Mouse (Mus musculus) liver, embryonic 11.5 days (tissue): Measurements from ENCODE around the gene Nlrc3. TPM values are rescaled to one million over a fixed set of nuclear protein-coding genes. Genes with fewer than 3 reads are reported as not detected.
"Not testable (repeated sequence)": the region's sequence is repeated elsewhere in the genome, so short reads cannot be mapped to it uniquely, and the experiment has no call there.

Experiments
- ATAC-seq: fragments of 200-750 bp; cut with Nextera tagmentation; replicated peaks from 2 replicates; pipeline ENCODE4 v1.8.0; 2017; ENCODE audit warnings: moderate number of reproducible peaks, mild to moderate bottlenecking, moderate TSS enrichment, moderate library complexity; ENCODE audit not compliant: low FRiP score
- DNase-seq: peaks from one replicate; pipeline ENCODE4 v3.0.0-alpha.2; 2017; ENCODE audit warnings: low spot score
- H3K27ac ChIP-seq: fragments of 300-500 bp; sonication (generic); 2 replicates; pipeline ENCODE4 v1.5.1; 2014; ENCODE audit warnings: mild to moderate bottlenecking, low read depth, low read length, control low read depth
- H3K27me3 ChIP-seq: fragments of 300-500 bp; sonication (generic); replicated peaks from 2 replicates; pipeline ENCODE4 v1.6.1; 2014; ENCODE audit warnings: low read length, mixed read lengths; ENCODE audit not compliant: control insufficient read depth, insufficient read depth
- H3K36me3 ChIP-seq: fragments of 300-500 bp; sonication (generic); 2 replicates; pipeline ENCODE4 v1.6.1; 2014; ENCODE audit warnings: mild to moderate bottlenecking, low read length, moderate library complexity, mixed read lengths; ENCODE audit not compliant: control insufficient read depth, insufficient read depth
- H3K4me1 ChIP-seq: fragments of 300-500 bp; sonication (generic); replicated peaks from 2 replicates; pipeline ENCODE4 v1.6.1; 2014; ENCODE audit warnings: low read length, mixed read lengths; ENCODE audit not compliant: control insufficient read depth, insufficient read depth
- H3K4me2 ChIP-seq: fragments of 300-500 bp; sonication (generic); 2 replicates; pipeline ENCODE4 v1.6.1; 2014; ENCODE audit warnings: mild to moderate bottlenecking, control low read depth, moderate library complexity
- H3K4me3 ChIP-seq: fragments of 300-500 bp; sonication (generic); 2 replicates; pipeline ENCODE4 v1.5.1; 2014; ENCODE audit warnings: low read depth, low read length, control low read depth
- H3K9ac ChIP-seq: fragments of 300-500 bp; sonication (generic); 2 replicates; pipeline ENCODE4 v1.6.1; 2014; ENCODE audit warnings: low read depth, low read length, control low read depth
- H3K9me3 ChIP-seq: fragments of 300-500 bp; sonication (generic); 2 replicates; pipeline ENCODE4 v1.6.1; 2016; ENCODE audit warnings: low read length, inconsistent platforms, mixed read lengths; ENCODE audit not compliant: control insufficient read depth
- WGBS: fragments of 180-500 bp; shearing (Covaris S2); extraction: QIAGEN DNeasy Blood & Tissue Kit; methylation state at CpG from one replicate; pipeline ENCODE4 v1.1.7; 2014; 5-methylcytosine and 5-hydroxymethylcytosine counted together
- polyA plus RNA-seq: library from polyadenylated mRNA; unstranded; fragments of >200 nt; fragmentation: Nextera tagmentation; extraction: Ambion mirVana; gene quantifications from 2 replicates; pipeline ENCODE4 v1.2.1, GENCODE M21; 2014

Gene Nlrc3
- polyA plus RNA-seq, 1 experiment from 2014 or later = 1.1 TPM

DNA sequence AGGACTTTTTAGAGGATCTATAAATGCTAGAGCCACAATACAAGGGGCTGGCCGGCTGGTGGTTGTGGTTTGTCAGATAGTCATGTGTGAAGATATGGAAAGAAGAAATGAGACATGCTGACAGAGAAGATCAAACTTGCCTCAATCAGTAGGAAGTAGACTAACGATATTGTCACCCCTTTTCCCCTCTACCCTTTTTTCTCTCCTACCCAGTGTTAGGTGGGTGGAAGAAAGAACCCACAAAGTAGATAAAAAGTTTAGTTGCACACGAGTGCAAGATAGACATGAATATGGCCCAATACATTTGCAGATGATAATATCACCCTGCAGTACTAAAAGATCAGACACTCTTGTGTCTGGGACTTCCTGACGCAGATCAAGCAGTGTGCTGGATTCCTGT is 12.0 kb upstream of the Nlrc3 start:
- H3K27ac ChIP-seq = no peak overlapping the region
- H3K4me1 ChIP-seq = no peaks in the 10 kb centered on the region
- ATAC-seq (no peak), DNase-seq (no peak)
- no peak overlapping the region for H3K9ac ChIP-seq
- H3K27me3 ChIP-seq = no peaks in the 10 kb centered on the region
- H3K36me3 ChIP-seq = peaks cover 80% of the 10 kb centered on the region
- no peak overlapping the region for H3K4me2 ChIP-seq
- no peaks in the 10 kb centered on the region for H3K9me3 ChIP-seq
- WGBS = 75% methylated on average over 4 of the region's 4 CpGs
- H3K4me3 ChIP-seq = no peak overlapping the region

- H3K4me2 ChIP-seq = no peak overlapping the region
- H3K27me3 ChIP-seq = no peaks in the 10 kb centered on the region
- ATAC-seq (no peak), DNase-seq (no peak)
- no peak overlapping the region for H3K4me3 ChIP-seq
- 83% methylated on average over 7 of the region's 7 CpGs for WGBS
- H3K36me3 ChIP-seq = peaks cover 73% of the 10 kb centered on the region
- no peak overlapping the region for H3K9ac ChIP-seq
- no peaks in the 10 kb centered on the region for H3K4me1 ChIP-seq
- no peak overlapping the region for H3K27ac ChIP-seq
- H3K9me3 ChIP-seq = no peaks in the 10 kb centered on the region
Observed at GRCm38 (mm10) chr16:3983146-3983700, 6.8 kb upstream of the Nlrc3 start.

GRCm38 (mm10) chr16:3982173-3982572 is 5.7 kb upstream of the Nlrc3 start:
- Histone ChIP-seq H3K9me3 (no peaks in the 10 kb centered on the region), H3K4me1 (no peaks in the 10 kb centered on the region), H3K36me3 (peaks cover 65% of the 10 kb centered on the region), H3K27ac (no peak overlapping the region), H3K4me3 (no peak overlapping the region), H3K9ac (no peak overlapping the region), H3K27me3 (no peaks in the 10 kb centered on the region), H3K4me2 (no peak overlapping the region)
- ATAC-seq = no peak
- WGBS = 79% methylated on average over 4 of the region's 4 CpGs
- no peak for DNase-seq

- Histone ChIP-seq H3K9ac (no peak overlapping the region), H3K27me3 (no peaks in the 10 kb centered on the region), H3K27ac (no peak overlapping the region), H3K4me1 (peaks cover 12% of the 10 kb centered on the region; the same call in 1 of the 2 replicates), H3K4me2 (no peak overlapping the region), H3K9me3 (no peaks in the 10 kb centered on the region), H3K4me3 (no peak overlapping the region), H3K36me3 (peaks cover 27% of the 10 kb centered on the region)
- ATAC-seq = no peak; the same call in 1 of the 2 replicates
- no peak for DNase-seq
- WGBS = 24% methylated on average over 3 of the region's 3 CpGs
Observed at GRCm38 (mm10) chr16:3976712-3977111, 280 bp upstream of the Nlrc3 start.

- no peak overlapping the region for H3K4me2 ChIP-seq
- peaks cover 12% of the 10 kb centered on the region; the same call in 1 of the 2 replicates for H3K4me1 ChIP-seq
- ATAC-seq (peak; percentile 70), DNase-seq (no peak)
- 51% methylated on average over 7 of the region's 7 CpGs for WGBS
- no peak overlapping the region for H3K9ac ChIP-seq
- H3K36me3 ChIP-seq = peaks cover 19% of the 10 kb centered on the region
- H3K9me3 ChIP-seq = no peaks in the 10 kb centered on the region
- H3K27me3 ChIP-seq = no peaks in the 10 kb centered on the region
- H3K4me3 ChIP-seq = no peak overlapping the region
- H3K27ac ChIP-seq = no peak overlapping the region
Observed at GRCm38 (mm10) chr16:3975658-3976057, 774 bp downstream of the Nlrc3 start.

GRCm38 (mm10) chr16:3974456-3974855 is 2.0 kb downstream of the Nlrc3 start:
- not testable (repeated sequence) for ATAC-seq

GRCm38 (mm10) chr16:3965534-3965933 is 10.9 kb downstream of the Nlrc3 start:
- Histone ChIP-seq H3K27me3 (no peaks in the 10 kb centered on the region), H3K9me3 (no peaks in the 10 kb centered on the region), H3K4me2 (no peak overlapping the region), H3K36me3 (no peaks in the 10 kb centered on the region), H3K4me3 (no peak overlapping the region), H3K27ac (no peak overlapping the region), H3K4me1 (no peaks in the 10 kb centered on the region), H3K9ac (no peak overlapping the region)
- no peak for DNase-seq
- no peak for ATAC-seq
- WGBS = 89% methylated on average over 3 of the region's 3 CpGs

More at GRCm38 (mm10) chr16:3974456-3974855, 2.0 kb downstream of the Nlrc3 start:
- not testable (repeated sequence) for H3K9ac ChIP-seq, H3K27ac ChIP-seq, H3K27me3 ChIP-seq, H3K9me3 ChIP-seq, H3K4me2 ChIP-seq, DNase-seq, H3K36me3 ChIP-seq, H3K4me3 ChIP-seq
- peaks cover 12% of the 10 kb centered on the region; the same call in 1 of the 2 replicates for H3K4me1 ChIP-seq
- 85% methylated on average over 19 of the region's 19 CpGs for WGBS

- Histone ChIP-seq H3K36me3 (no peaks in the 10 kb centered on the region), H3K4me2 (no peak overlapping the region), H3K4me3 (no peak overlapping the region), H3K9ac (no peak overlapping the region), H3K4me1 (no peaks in the 10 kb centered on the region), H3K27me3 (no peaks in the 10 kb centered on the region), H3K9me3 (no peaks in the 10 kb centered on the region), H3K27ac (no peak overlapping the region)
- 78% methylated on average over 10 of the region's 10 CpGs for WGBS
- ATAC-seq (no peak; the same call in 1 of the 2 replicates), DNase-seq (no peak)
Observed at GRCm38 (mm10) chr16:3964990-3965389, 11.4 kb downstream of the Nlrc3 start.

- H3K4me1 ChIP-seq = no peaks in the 10 kb centered on the region
- no peak overlapping the region for H3K4me2 ChIP-seq
- DNase-seq (no peak), ATAC-seq (no peak)
- H3K9ac ChIP-seq = no peak overlapping the region
- no peaks in the 10 kb centered on the region for H3K36me3 ChIP-seq
- H3K27me3 ChIP-seq = no peaks in the 10 kb centered on the region
- H3K27ac ChIP-seq = no peak overlapping the region
- H3K4me3 ChIP-seq = no peak overlapping the region
- 54% methylated on average over 2 of the region's 2 CpGs for WGBS
- H3K9me3 ChIP-seq = no peaks in the 10 kb centered on the region
Observed at GRCm38 (mm10) chr16:3959261-3959660, 17.2 kb downstream of the Nlrc3 start.
